Mouse (Mus musculus): ENCODE results near the gene Hivep3.

Hivep3 gene

GRCm38 (mm10) chr4:120029937-120030336 is 296.4 kb downstream of the Hivep3 start:
- no peak for DNase-seq

- DNase-seq: peak; percentile 54
Measured at GRCm38 (mm10) chr4:120032320-120032983, 298.9 kb downstream of the Hivep3 start.

- DNase-seq: peak; percentile 54
Measured at GRCm38 (mm10) chr4:120032984-120033355, 299.4 kb downstream of the Hivep3 start.

- no peak for DNase-seq
Measured at GRCm38 (mm10) chr4:120036294-120036693, 302.7 kb downstream of the Hivep3 start.

GRCm38 (mm10) chr4:120037007-120037406 is 303.4 kb downstream of the Hivep3 start:
- no peak for DNase-seq

- no peak for DNase-seq
Measured at GRCm38 (mm10) chr4:120041520-120041919, 307.9 kb downstream of the Hivep3 start.

GRCm38 (mm10) chr4:120042480-120042879 is 308.9 kb downstream of the Hivep3 start:
- DNase-seq: no peak

GRCm38 (mm10) chr4:120044612-120045011 is 311.0 kb downstream of the Hivep3 start:
- no peak for DNase-seq

- DNase-seq: no peak
Measured at GRCm38 (mm10) chr4:120045131-120045537, 311.6 kb downstream of the Hivep3 start.

- DNase-seq: no peak
Measured at GRCm38 (mm10) chr4:120045871-120046270, 312.3 kb downstream of the Hivep3 start.

- DNase-seq: no peak
Measured at GRCm38 (mm10) chr4:120047060-120047459, 313.5 kb downstream of the Hivep3 start.

- no peak for DNase-seq
Measured at GRCm38 (mm10) chr4:120048274-120048673, 314.7 kb downstream of the Hivep3 start.

- no peak for DNase-seq
Measured at GRCm38 (mm10) chr4:120049857-120050256, 316.3 kb downstream of the Hivep3 start.

GRCm38 (mm10) chr4:120052481-120052880 is 318.9 kb downstream of the Hivep3 start:
- no peak for DNase-seq

GRCm38 (mm10) chr4:120053026-120054005 is 319.7 kb downstream of the Hivep3 start:
- no peak for DNase-seq

- no peak for DNase-seq
Measured at GRCm38 (mm10) chr4:120054145-120054544, 320.6 kb downstream of the Hivep3 start.

- no peak for DNase-seq
Measured at GRCm38 (mm10) chr4:120056451-120056850, 322.9 kb downstream of the Hivep3 start.

- no peak for DNase-seq
Measured at GRCm38 (mm10) chr4:120057529-120057928, 323.9 kb downstream of the Hivep3 start.

GRCm38 (mm10) chr4:120058157-120058556 is 324.6 kb downstream of the Hivep3 start:
- no peak for DNase-seq

GRCm38 (mm10) chr4:120058794-120059193 is 325.2 kb downstream of the Hivep3 start:
- DNase-seq: no peak

- no peak for DNase-seq
Measured at GRCm38 (mm10) chr4:120061727-120062126, 328.1 kb downstream of the Hivep3 start.

GRCm38 (mm10) chr4:120062198-120062597 is 328.6 kb downstream of the Hivep3 start:
- DNase-seq: no peak

- DNase-seq: no peak
Measured at GRCm38 (mm10) chr4:120062754-120063153, 329.2 kb downstream of the Hivep3 start.
